ENCODE assay signal across 12 mouse cellular contexts in the genomic region with DNA sequence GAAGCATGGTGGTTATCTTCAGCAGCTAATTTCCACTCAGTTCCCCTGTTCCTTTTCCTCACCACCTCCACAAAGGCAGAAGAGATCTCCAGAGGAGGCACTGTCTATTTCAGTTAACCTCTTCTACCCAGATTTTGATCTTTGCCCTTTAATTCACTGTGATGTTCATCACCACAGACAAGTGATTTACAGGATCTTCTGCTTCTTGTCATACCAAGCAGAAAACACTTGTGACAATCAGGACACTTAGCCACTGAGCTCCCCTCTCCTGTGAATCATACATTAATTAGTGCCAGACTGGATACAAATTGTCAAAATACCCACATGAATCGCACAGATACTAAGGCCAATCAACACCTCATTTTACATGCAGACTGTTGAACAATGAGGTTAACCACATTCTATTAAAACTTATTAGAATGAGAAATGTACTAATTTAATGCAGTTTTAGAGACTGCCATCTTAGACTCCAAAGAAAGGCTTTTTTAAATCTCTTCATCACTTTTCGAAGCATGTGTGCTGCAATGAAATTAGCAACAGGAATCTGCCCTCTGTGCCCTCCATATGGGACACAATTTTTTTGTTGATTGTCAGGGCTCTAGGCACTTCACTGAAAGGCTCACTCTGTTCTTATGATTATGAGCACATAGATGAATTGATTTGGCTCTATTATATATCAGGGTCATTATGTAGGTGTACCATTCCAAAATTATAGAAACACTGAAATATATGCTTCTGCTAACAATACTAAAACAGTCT.
"Had no signal": no experiment of that assay in that cellular context is flagged by ENCODE, and none has a peak within 500 bp of the region (broad histone marks: within the 10 kb centered on the region; RNA-seq: fewer than 3 reads in every experiment).

No protein-coding gene starts in this region.

- H3K4me2 ChIP-seq: limb, embryonic 13.5 days; neural tube, embryonic 12.5 days; stomach, embryonic 15.5 days had no signal

- H3K36me3 ChIP-seq: limb, embryonic 13.5 days; neural tube, embryonic 12.5 days; stomach, embryonic 15.5 days had no signal

- H3K27me3 ChIP-seq: limb, embryonic 13.5 days; neural tube, embryonic 12.5 days; stomach, embryonic 15.5 days had no signal

- H3K27ac ChIP-seq: kidney, postnatal 0 days; limb, embryonic 13.5 days; liver, embryonic 14.5 days; neural tube, embryonic 12.5 days; stomach, embryonic 15.5 days had no signal

- H3K9ac ChIP-seq: limb, embryonic 13.5 days; liver, embryonic 14.5 days; neural tube, embryonic 12.5 days; stomach, embryonic 15.5 days had no signal

- H3K9me3 ChIP-seq: limb, embryonic 13.5 days; neural tube, embryonic 12.5 days; stomach, embryonic 15.5 days had no signal

- H3K4me1 ChIP-seq: neural tube, embryonic 12.5 days; stomach, embryonic 15.5 days had no signal

- H3K4me3 ChIP-seq: limb, embryonic 13.5 days; neural tube, embryonic 12.5 days; stomach, embryonic 15.5 days had no signal

- DNase-seq: kidney, adult 9 months; kidney, postnatal 36 days; left cerebral cortex, postnatal 4 days; lung, adult 18-20 months; right cerebral cortex, postnatal 14 days; thymus, adult 2 months; thymus, postnatal 25 days had no signal
